22 mouse cellular contexts compared by ENCODE assay signal in genomic region chr7:127611561-127611960, GRCm38 (mm10). TPM values are rescaled to one million over a fixed set of nuclear protein-coding genes. Genes with fewer than 3 reads are reported as not detected.
A peak's percentile ranks its signal among the peaks of the same experiment; 100 is the strongest.
DNase-seq lines count a peak whose midpoint lies in the region; ATAC-seq and TF ChIP-seq lines count a peak whose summit lies in the region.
"Had no signal": no experiment of that assay in that cellular context is flagged by ENCODE, and none has a peak within 500 bp of the region (broad histone marks: within the 10 kb centered on the region; RNA-seq: fewer than 3 reads in every experiment).

No protein-coding gene starts in this region.

- no peak overlapping the region for H3K4me2 ChIP-seq in midbrain, embryonic 14.5 days (ENCODE audit: low read length)
- H3K4me2 ChIP-seq: embryonic facial prominence, embryonic 13.5 days; forebrain, embryonic 13.5 days; hindbrain, embryonic 14.5 days; intestine, embryonic 15.5 days had no signal

- H3K9ac ChIP-seq in midbrain, embryonic 14.5 days (replicated peaks; ENCODE audit: low read length) = no peak overlapping the region
- H3K9ac ChIP-seq: embryonic facial prominence, embryonic 13.5 days; forebrain, embryonic 13.5 days; hindbrain, embryonic 14.5 days; intestine, embryonic 15.5 days had no signal

- TF ChIP-seq CTCF in gastrocnemius, adult 2 months (IDR thresholded peaks at IDR 0.05) = no peak

- no peak for ATAC-seq in midbrain, embryonic 14.5 days (ENCODE audit: low FRiP score, low TSS enrichment)
- ATAC-seq: forebrain, embryonic 13.5 days; intestine, embryonic 15.5 days had no signal

- H3K4me3 ChIP-seq in gastrocnemius, adult 2 months = no peak overlapping the region
- peak overlapping the region; percentile 3; the same call in 1 of the 2 replicates for H3K4me3 ChIP-seq in midbrain, embryonic 10.5 days
- H3K4me3 ChIP-seq in midbrain, embryonic 14.5 days (replicated peaks; ENCODE audit: low read depth, low read length) = no peak overlapping the region
- H3K4me3 ChIP-seq: embryonic facial prominence, embryonic 13.5 days; forebrain, embryonic 13.5 days; intestine, embryonic 15.5 days had no signal

- no peaks in the 10 kb centered on the region for H3K27me3 ChIP-seq in midbrain, embryonic 10.5 days (ENCODE audit: low read depth, poor library complexity, severe bottlenecking)
- no peaks in the 10 kb centered on the region for H3K27me3 ChIP-seq in midbrain, embryonic 14.5 days (ENCODE audit: control insufficient read depth, insufficient read depth, low read length)
- H3K27me3 ChIP-seq: embryonic facial prominence, embryonic 13.5 days; forebrain, embryonic 13.5 days; intestine, embryonic 15.5 days had no signal

- H3K27ac ChIP-seq in gastrocnemius, adult 2 months = no peak overlapping the region
- no peak overlapping the region for H3K27ac ChIP-seq in midbrain, embryonic 10.5 days (replicated peaks)
- H3K27ac ChIP-seq in midbrain, embryonic 14.5 days (replicated peaks; ENCODE audit: low read depth, low read length) = no peak overlapping the region
- H3K27ac ChIP-seq: embryonic facial prominence, embryonic 13.5 days; forebrain, embryonic 13.5 days; hindbrain, embryonic 14.5 days; intestine, embryonic 15.5 days had no signal

- intact Hi-C loops in gastrocnemius, adult 2 months (cut with DNase I) = no loop called here
- intact Hi-C loops in gastrocnemius, postnatal 36 days (cut with DNase I) = no loop called here

- peak; percentile 16 for DNase-seq in gastrocnemius, adult 2 months
- DNase-seq in gastrocnemius, postnatal 36 days = no peak
- DNase-seq in midbrain, embryonic 10.5 days (ENCODE audit: low spot score) = no peak
- no peak for DNase-seq in midbrain, embryonic 14.5 days
- DNase-seq in ZHBTc4 (ENCODE audit: low read depth, low spot score) = peak; percentile 73
- DNase-seq in layer of hippocampus, postnatal 10 days (ENCODE audit: low spot score in 2 of 2) = no peak
- DNase-seq in ovary, postnatal 14 days (ENCODE audit: low spot score) = no peak
- DNase-seq: adrenal gland, postnatal 10 days; cerebellum, adult 11 months; cerebellum, adult 8-10 months; cerebellum, postnatal 14 days; embryo, embryonic 11 days; gastrocnemius, postnatal 14 days; heart, postnatal 10 days; heart, postnatal 4 days had no signal

- whole genome bisulfite sequencing in midbrain, embryonic 10.5 days = 97% methylated on average over 26 of the region's 26 CpGs
- 96% methylated on average over 26 of the region's 26 CpGs for WGBS in midbrain, embryonic 14.5 days

- H3K9me3 ChIP-seq in midbrain, embryonic 10.5 days (replicated peaks) = no peaks in the 10 kb centered on the region; the same call in 1 of the 2 replicates
- H3K9me3 ChIP-seq in midbrain, embryonic 14.5 days (ENCODE audit: control insufficient read depth, low read length) = no peaks in the 10 kb centered on the region
- H3K9me3 ChIP-seq: embryonic facial prominence, embryonic 13.5 days; forebrain, embryonic 13.5 days; intestine, embryonic 15.5 days had no signal

- H3K36me3 ChIP-seq in midbrain, embryonic 10.5 days = peaks cover 69% of the 10 kb centered on the region
- H3K36me3 ChIP-seq in midbrain, embryonic 14.5 days (ENCODE audit: control insufficient read depth, insufficient read depth, low read length) = peaks cover 64% of the 10 kb centered on the region

- peaks cover 25% of the 10 kb centered on the region for H3K4me1 ChIP-seq in midbrain, embryonic 10.5 days
- peaks cover 15% of the 10 kb centered on the region for H3K4me1 ChIP-seq in midbrain, embryonic 14.5 days (ENCODE audit: control insufficient read depth, insufficient read depth, low read length)

RNA-seq across cellular contexts. Expression of gene Zfp629, which starts 4.0 kb away (rescaled TPM):
- total RNA-seq in gastrocnemius, adult 2 months (2021) = 1 to 10 TPM; 9.3 TPM
- total RNA-seq in gastrocnemius, postnatal 36 days (2021) = 10 to 100 TPM in 1 of 2 experiments, 1 to 10 TPM in 1; 6.1 to 10.4 TPM
- 32.2 and 37.1 TPM in 2 replicates for polyA plus RNA-seq in midbrain, embryonic 10.5 days (2016; fragmentation: Nextera tagmentation; extraction: Ambion mirVana)
- polyA plus RNA-seq in midbrain, embryonic 14.5 days (2014; fragmentation: Nextera tagmentation; extraction: Ambion mirVana) = 22.4 and 31.6 TPM in 2 replicates
- 10 to 100 TPM; 25.1 to 31.8 TPM for total RNA-seq in layer of hippocampus, postnatal 10 days (2021)

RNA-seq across cellular contexts. Expression of gene Rnf40, which starts 23.0 kb away (rescaled TPM):
- 10 to 100 TPM; 33.3 to 34.6 TPM for total RNA-seq in gastrocnemius, adult 2 months (2021)
- 10 to 100 TPM; 26.8 to 31.6 TPM for total RNA-seq in gastrocnemius, postnatal 36 days (2021)
- 56.7 and 59.6 TPM in 2 replicates for polyA plus RNA-seq in midbrain, embryonic 10.5 days (2016; fragmentation: Nextera tagmentation; extraction: Ambion mirVana)
- 40.7 and 45.0 TPM in 2 replicates for polyA plus RNA-seq in midbrain, embryonic 14.5 days (2014; fragmentation: Nextera tagmentation; extraction: Ambion mirVana)
- total RNA-seq in layer of hippocampus, postnatal 10 days (2021) = 10 to 100 TPM; 70.6 to 71.3 TPM

RNA-seq across cellular contexts. Expression of gene Ccdc189, which starts 23.2 kb away (rescaled TPM):
- total RNA-seq in gastrocnemius, adult 2 months (2021) = 1 to 10 TPM; 1.7 to 2.4 TPM
- 1 to 10 TPM; 2.6 to 3.5 TPM for total RNA-seq in gastrocnemius, postnatal 36 days (2021)
- polyA plus RNA-seq in midbrain, embryonic 10.5 days (2016; fragmentation: Nextera tagmentation; extraction: Ambion mirVana) = 14.4 and 16.9 TPM in 2 replicates
- polyA plus RNA-seq in midbrain, embryonic 14.5 days (2014; fragmentation: Nextera tagmentation; extraction: Ambion mirVana) = 9.0 and 12.8 TPM in 2 replicates
- total RNA-seq in layer of hippocampus, postnatal 10 days (2021) = 10 to 100 TPM; 10.5 to 11.2 TPM

RNA-seq across cellular contexts. Expression of gene Phkg2, which starts 38.4 kb away (rescaled TPM):
- total RNA-seq in gastrocnemius, adult 2 months (2021) = 10 to 100 TPM in 1 of 2 experiments, 1 to 10 TPM in 1; 8.3 to 10.8 TPM
- 1 to 10 TPM; 7.6 to 9.8 TPM for total RNA-seq in gastrocnemius, postnatal 36 days (2021)
- 46.9 and 48.3 TPM in 2 replicates for polyA plus RNA-seq in midbrain, embryonic 10.5 days (2016; fragmentation: Nextera tagmentation; extraction: Ambion mirVana)
- 54.8 and 61.6 TPM in 2 replicates for polyA plus RNA-seq in midbrain, embryonic 14.5 days (2014; fragmentation: Nextera tagmentation; extraction: Ambion mirVana)
- total RNA-seq in layer of hippocampus, postnatal 10 days (2021) = 10 to 100 TPM; 69.4 to 76.3 TPM

RNA-seq across cellular contexts. Expression of gene Tmem265, which starts 50.4 kb away (rescaled TPM):
- not detected for total RNA-seq in gastrocnemius, adult 2 months (2021)
- total RNA-seq in gastrocnemius, postnatal 36 days (2021) = not detected
- 7.2 and 8.2 TPM in 2 replicates for polyA plus RNA-seq in midbrain, embryonic 10.5 days (2016; fragmentation: Nextera tagmentation; extraction: Ambion mirVana)
- 5.1 and 14.5 TPM in 2 replicates for polyA plus RNA-seq in midbrain, embryonic 14.5 days (2014; fragmentation: Nextera tagmentation; extraction: Ambion mirVana)
- total RNA-seq in layer of hippocampus, postnatal 10 days (2021) = 1 to 10 TPM in 1 of 2 experiments, under 1 TPM in 1; 0.80 to 2.4 TPM
- total RNA-seq: adrenal gland, postnatal 10 days; adrenal gland, postnatal 4 days; ES-E14; gastrocnemius, postnatal 14 days; heart, postnatal 10 days had no signal
- polyA plus RNA-seq: C2C12 had no signal

Comparison
In these comparisons a context has a peak if more than half of its experiments do, and no peak if none do; other contexts are left out.
1. DNase-seq: peak in gastrocnemius, adult 2 months (single experiment) and ZHBTc4 (single experiment); none in gastrocnemius, postnatal 36 days (0 of 2), midbrain, embryonic 10.5 days (single experiment), midbrain, embryonic 14.5 days (single experiment), layer of hippocampus, postnatal 10 days (0 of 2) and ovary, postnatal 14 days (single experiment).